Mouse (Mus musculus): ENCODE results near the gene Ebf1. TPM values are rescaled to one million over a fixed set of nuclear protein-coding genes. Genes with fewer than 3 reads are reported as not detected.

Gene Ebf1
- total and polyA plus RNA-seq, 3 experiments: 0.04 TPM; not detected in 2

GRCm38 (mm10) chr11:45017493-45017892 lies 400.4 kb downstream of the Ebf1 start:
- H3K27me3 ChIP-seq (ENCODE audit: control insufficient read depth in 1 of 2, insufficient read depth in 2 of 2, low read length in 2 of 2): no peaks in the 10 kb centered on the region
- no peaks in the 10 kb centered on the region for H3K79me2 ChIP-seq (ENCODE audit: control insufficient read depth, insufficient read depth, low read length, poor library complexity)
- no peaks in the 10 kb centered on the region for H3K9me3 ChIP-seq (replicated peaks; ENCODE audit: insufficient read depth, low read length)
- H3K9ac ChIP-seq (ENCODE audit: control insufficient read depth, low read depth, low read length, poor library complexity, severe bottlenecking): no peak overlapping the region
- H3K4me1 ChIP-seq (ENCODE audit: control insufficient read depth in 1 of 2, insufficient read depth in 2 of 2, low read length in 2 of 2): no peaks in the 10 kb centered on the region
- no peak overlapping the region for H3K4me3 ChIP-seq (ENCODE audit: control insufficient read depth in 1 of 2, insufficient read depth in 1 of 2, low read depth in 2 of 2, low read length in 2 of 2)
- no peak overlapping the region for H3K27ac ChIP-seq (ENCODE audit: control insufficient read depth, low read depth, low read length)
- H3K36me3 ChIP-seq (ENCODE audit: control insufficient read depth in 1 of 2, insufficient read depth in 2 of 2, low read length in 2 of 2): no peaks in the 10 kb centered on the region
- TF ChIP-seq SIN3A (IDR thresholded peaks at IDR 0.05; ENCODE audit: low read length) (no peak), MEF2A (IDR thresholded peaks at IDR 0.05; ENCODE audit: extremely low read depth, insufficient replicate concordance, low read depth, low read length, poor library complexity, severe bottlenecking) (no peak), MYC (IDR thresholded peaks at IDR 0.05; ENCODE audit: low read depth, low read length) (no peak), MYB (IDR thresholded peaks at IDR 0.05; ENCODE audit: low read depth, low read length) (no peak), UBTF (IDR thresholded peaks at IDR 0.05; ENCODE audit: borderline replicate concordance, insufficient read depth, low read depth, low read length) (no peak), SMC3 (IDR thresholded peaks at IDR 0.05; ENCODE audit: low read depth, low read length) (no peak), EP300 (IDR thresholded peaks at IDR 0.05; ENCODE audit: low read depth in 1 of 2, low read length in 2 of 2) (no peak), POLR2A (IDR thresholded peaks at IDR 0.05; ENCODE audit: control insufficient read depth in 1 of 2, insufficient read depth in 1 of 2, low read depth in 1 of 2, low read length in 2 of 2, poor library complexity in 1 of 2) (no peak), USF1 (IDR thresholded peaks at IDR 0.05; ENCODE audit: low read depth, low read length) (no peak), TBP (IDR thresholded peaks at IDR 0.05; ENCODE audit: low read depth, low read length) (no peak), HCFC1 (IDR thresholded peaks at IDR 0.05; ENCODE audit: low read depth, low read length) (no peak), E2F4 (IDR thresholded peaks at IDR 0.05; ENCODE audit: borderline replicate concordance, low read depth, low read length) (no peak), CHD1 (IDR thresholded peaks at IDR 0.05; ENCODE audit: low read depth, low read length) (no peak), POLR2AphosphoS2 (IDR thresholded peaks at IDR 0.05; ENCODE audit: low read length) (no peak), ZC3H11A (IDR thresholded peaks at IDR 0.05; ENCODE audit: low read depth, low read length) (no peak), ELF1 (IDR thresholded peaks at IDR 0.05; ENCODE audit: low read depth, low read length) (no peak)
- no peak for DNase-seq (ENCODE audit: low read depth, low spot score)

- H3K9me3 ChIP-seq (replicated peaks; ENCODE audit: insufficient read depth, low read length): no peaks in the 10 kb centered on the region
- no peak overlapping the region for H3K4me3 ChIP-seq (ENCODE audit: control insufficient read depth in 1 of 2, insufficient read depth in 1 of 2, low read depth in 2 of 2, low read length in 2 of 2)
- no peaks in the 10 kb centered on the region for H3K79me2 ChIP-seq (ENCODE audit: control insufficient read depth, insufficient read depth, low read length, poor library complexity)
- no peaks in the 10 kb centered on the region for H3K36me3 ChIP-seq (ENCODE audit: control insufficient read depth in 1 of 2, insufficient read depth in 2 of 2, low read length in 2 of 2)
- H3K9ac ChIP-seq (ENCODE audit: control insufficient read depth, low read depth, low read length, poor library complexity, severe bottlenecking): no peak overlapping the region
- no peak overlapping the region for H3K27ac ChIP-seq (ENCODE audit: control insufficient read depth, low read depth, low read length)
- no peaks in the 10 kb centered on the region for H3K4me1 ChIP-seq (ENCODE audit: control insufficient read depth in 1 of 2, insufficient read depth in 2 of 2, low read length in 2 of 2)
- DNase-seq (ENCODE audit: low read depth, low spot score): no peak
- TF ChIP-seq KAT2A (conservative IDR thresholded peaks at IDR 0.05; ENCODE audit: low read depth, low read length) (no peak), ZKSCAN1 (IDR thresholded peaks at IDR 0.05; ENCODE audit: low read depth, low read length) (no peak), UBTF (IDR thresholded peaks at IDR 0.05; ENCODE audit: borderline replicate concordance, insufficient read depth, low read depth, low read length) (no peak), TCF12 (IDR thresholded peaks at IDR 0.05; ENCODE audit: low read depth, low read length) (no peak), USF2 (IDR thresholded peaks at IDR 0.05; ENCODE audit: borderline replicate concordance in 1 of 2, insufficient read depth in 1 of 2, low read depth in 1 of 2, low read length in 2 of 2) (no peak), NRF1 (IDR thresholded peaks at IDR 0.05; ENCODE audit: insufficient read depth, low read depth, low read length, poor library complexity, severe bottlenecking) (no peak), E2F4 (IDR thresholded peaks at IDR 0.05; ENCODE audit: borderline replicate concordance, low read depth, low read length) (no peak), SIN3A (IDR thresholded peaks at IDR 0.05; ENCODE audit: low read length) (no peak), POLR2A (IDR thresholded peaks at IDR 0.05; ENCODE audit: control insufficient read depth in 1 of 2, insufficient read depth in 1 of 2, low read depth in 1 of 2, low read length in 2 of 2, poor library complexity in 1 of 2) (no peak), MAX (IDR thresholded peaks at IDR 0.05; ENCODE audit: low read length) (no peak), TBP (IDR thresholded peaks at IDR 0.05; ENCODE audit: low read depth, low read length) (no peak), SMC3 (IDR thresholded peaks at IDR 0.05; ENCODE audit: low read depth, low read length) (no peak), TAL1 (IDR thresholded peaks at IDR 0.05; ENCODE audit: low read length) (no peak), CHD1 (IDR thresholded peaks at IDR 0.05; ENCODE audit: low read depth, low read length) (no peak), CHD2 (IDR thresholded peaks at IDR 0.05; ENCODE audit: low read length) (no peak), BHLHE40 (IDR thresholded peaks at IDR 0.05; ENCODE audit: borderline replicate concordance, low read depth, low read length) (no peak), POLR2AphosphoS5 (IDR thresholded peaks at IDR 0.05; ENCODE audit: borderline replicate concordance, low read depth, low read length) (no peak)
- H3K27me3 ChIP-seq (ENCODE audit: control insufficient read depth in 1 of 2, insufficient read depth in 2 of 2, low read length in 2 of 2): no peaks in the 10 kb centered on the region
Observed at GRCm38 (mm10) chr11:45026012-45026411, 408.9 kb downstream of the Ebf1 start.

Data from MEL (cell line).